Mouse (Mus musculus): ENCODE data around the gene Gm49711. TPM values are rescaled to one million over a fixed set of nuclear protein-coding genes. Genes with fewer than 3 reads are reported as not detected.

The Gm49711 gene
- total and polyA plus RNA-seq, 3 experiments: not detected

- H3K27ac ChIP-seq (ENCODE audit: insufficient read depth, low read depth): no peak overlapping the region
- TF ChIP-seq MEF2A (IDR thresholded peaks at IDR 0.05; ENCODE audit: borderline replicate concordance, low read depth, low read length) (no peak), RCOR1 (conservative IDR thresholded peaks at IDR 0.05; ENCODE audit: low read depth, low read length) (no peak), TBP (conservative IDR thresholded peaks at IDR 0.05; ENCODE audit: low read depth, low read length) (no peak), USF1 (IDR thresholded peaks at IDR 0.05; ENCODE audit: low read depth, low read length) (no peak), ZC3H11A (IDR thresholded peaks at IDR 0.05; ENCODE audit: low read depth, low read length) (no peak), ZNF384 (IDR thresholded peaks at IDR 0.05; ENCODE audit: low read depth, low read length) (no peak), ETS1 (conservative IDR thresholded peaks at IDR 0.05; ENCODE audit: low read depth, low read length) (no peak), MYC (IDR thresholded peaks at IDR 0.05; ENCODE audit: low read depth, low read length) (no peak), PAX5 (IDR thresholded peaks at IDR 0.05; ENCODE audit: low read length) (no peak), CHD1 (IDR thresholded peaks at IDR 0.05; ENCODE audit: low read depth, low read length) (no peak), POLR2A (IDR thresholded peaks at IDR 0.05; ENCODE audit: low read depth, low read length) (no peak)
- H3K4me2 ChIP-seq (ENCODE audit: insufficient read depth, low read depth, poor library complexity, severe bottlenecking): no peak overlapping the region
- H3K9me3 ChIP-seq (replicated peaks; ENCODE audit: low read length): peaks cover 7% of the 10 kb centered on the region
- dilution Hi-C loops (cut with MboI; ENCODE audit: extremely low pct_ligation_motif_present, extremely low pct_unique_long_range_greater_than_20kb, low sequenced_read_pairs) (no loop called here), in situ Hi-C loops (cut with MboI; ENCODE audit: low pct_ligation_motif_present, low pct_unique_long_range_greater_than_20kb, low sequenced_read_pairs) (no loop called here)
- peaks cover 7 to 22% of the 10 kb centered on the region in 2 experiments for H3K4me1 ChIP-seq (ENCODE audit: control insufficient read depth in 1 of 2, insufficient read depth in 2 of 2)
- no peaks in the 10 kb centered on the region for H3K27me3 ChIP-seq (replicated peaks)
- no peak overlapping the region for H3K4me3 ChIP-seq (replicated peaks in 1 of 3; ENCODE audit: low read depth in 2 of 3, low read length in 2 of 3, poor library complexity in 1 of 3)
- H3K79me2 ChIP-seq (replicated peaks; ENCODE audit: control insufficient read depth, extremely low read depth, insufficient read depth, poor library complexity, severe bottlenecking): no peaks in the 10 kb centered on the region
- no peaks in the 10 kb centered on the region for H3K36me3 ChIP-seq (replicated peaks in 1 of 2; ENCODE audit: control insufficient read depth in 1 of 2, insufficient read depth in 1 of 2, low read length in 1 of 2)
- no peak overlapping the region for H3K9ac ChIP-seq (ENCODE audit: insufficient read depth, low read depth)
- DNase-seq (ENCODE audit: extremely low read depth): no peak
These were observed 18.1 kb upstream of the Gm49711 start for GRCm38 (mm10) chr16:92039966-92040365.

GRCm38 (mm10) chr16:92051777-92052310, 6.3 kb upstream of the Gm49711 start:
- Histone ChIP-seq H3K27me3 (replicated peaks) (peaks cover 14% of the 10 kb centered on the region), H3K79me2 (replicated peaks; ENCODE audit: control insufficient read depth, extremely low read depth, insufficient read depth, poor library complexity, severe bottlenecking) (no peaks in the 10 kb centered on the region), H3K27ac (ENCODE audit: insufficient read depth, low read depth) (no peak overlapping the region), H3K4me1 (ENCODE audit: control insufficient read depth in 1 of 2, insufficient read depth in 2 of 2) (peaks cover 0 to 4% of the 10 kb centered on the region in 2 experiments; a peak in 1 of 4 replicates), H3K9me3 (replicated peaks; ENCODE audit: low read length) (peaks cover 16% of the 10 kb centered on the region), H3K4me2 (ENCODE audit: insufficient read depth, low read depth, poor library complexity, severe bottlenecking) (no peak overlapping the region), H3K4me3 (replicated peaks in 1 of 3; ENCODE audit: low read depth in 2 of 3, low read length in 2 of 3, poor library complexity in 1 of 3) (no peak overlapping the region), H3K9ac (ENCODE audit: insufficient read depth, low read depth) (no peak overlapping the region), H3K36me3 (replicated peaks in 1 of 2; ENCODE audit: control insufficient read depth in 1 of 2, insufficient read depth in 1 of 2, low read length in 1 of 2) (peaks cover 0 to 2% of the 10 kb centered on the region in 2 experiments)
- in situ Hi-C loops (cut with MboI; ENCODE audit: low pct_ligation_motif_present, low pct_unique_long_range_greater_than_20kb, low sequenced_read_pairs): no loop called here
- TF ChIP-seq RAD21 (IDR thresholded peaks at IDR 0.05; ENCODE audit: low read depth, low read length): no peak
- TF ChIP-seq KAT2A (IDR thresholded peaks at IDR 0.05; ENCODE audit: insufficient replicate concordance, low read length): no peak
- TF ChIP-seq EP300 (IDR thresholded peaks at IDR 0.05; ENCODE audit: low read length): no peak
- no peak for TF ChIP-seq TBP (conservative IDR thresholded peaks at IDR 0.05; ENCODE audit: low read depth, low read length)
- no peak for DNase-seq (ENCODE audit: extremely low read depth)
- dilution Hi-C loops (cut with MboI; ENCODE audit: extremely low pct_ligation_motif_present, extremely low pct_unique_long_range_greater_than_20kb, low sequenced_read_pairs): no loop called here

DNA sequence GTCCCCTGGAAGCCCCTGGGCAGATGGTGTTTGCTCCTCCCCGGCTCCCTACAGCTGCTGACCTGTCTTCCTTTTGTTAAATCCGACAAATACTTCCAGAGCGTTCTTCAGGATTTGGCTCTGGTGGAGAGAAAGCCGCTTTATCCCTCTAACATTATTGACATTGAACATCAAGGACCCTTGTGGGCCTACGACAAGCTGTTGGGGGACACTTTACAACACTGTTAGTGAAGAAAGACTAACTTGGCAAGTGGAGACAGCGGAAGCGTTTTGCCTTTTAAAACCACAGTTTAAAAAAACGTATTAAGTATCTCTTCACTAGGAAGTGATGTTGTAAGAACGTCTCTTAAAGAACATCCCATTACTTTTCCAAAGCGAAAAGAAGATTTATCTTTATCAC, 5.5 kb upstream of the Gm49711 start:
- no peak for TF ChIP-seq USF1 (IDR thresholded peaks at IDR 0.05; ENCODE audit: low read depth, low read length)
- H3K4me2 ChIP-seq (ENCODE audit: insufficient read depth, low read depth, poor library complexity, severe bottlenecking): no peak overlapping the region
- dilution Hi-C loops (cut with MboI; ENCODE audit: extremely low pct_ligation_motif_present, extremely low pct_unique_long_range_greater_than_20kb, low sequenced_read_pairs): no loop called here
- H3K4me3 ChIP-seq (replicated peaks in 1 of 3; ENCODE audit: low read depth in 2 of 3, low read length in 2 of 3, poor library complexity in 1 of 3): no peak overlapping the region
- peaks cover 16% of the 10 kb centered on the region for H3K9me3 ChIP-seq (replicated peaks; ENCODE audit: low read length)
- H3K79me2 ChIP-seq (replicated peaks; ENCODE audit: control insufficient read depth, extremely low read depth, insufficient read depth, poor library complexity, severe bottlenecking): no peaks in the 10 kb centered on the region
- in situ Hi-C loops (cut with MboI; ENCODE audit: low pct_ligation_motif_present, low pct_unique_long_range_greater_than_20kb, low sequenced_read_pairs): no loop called here
- peaks cover 0 to 2% of the 10 kb centered on the region in 2 experiments for H3K36me3 ChIP-seq (replicated peaks in 1 of 2; ENCODE audit: control insufficient read depth in 1 of 2, insufficient read depth in 1 of 2, low read length in 1 of 2)
- H3K27me3 ChIP-seq (replicated peaks): peaks cover 14% of the 10 kb centered on the region
- peaks cover 4% of the 10 kb centered on the region in 2 experiments; a peak in 3 of 4 replicates for H3K4me1 ChIP-seq (ENCODE audit: control insufficient read depth in 1 of 2, insufficient read depth in 2 of 2)
- no peak overlapping the region for H3K27ac ChIP-seq (ENCODE audit: insufficient read depth, low read depth)
- no peak for DNase-seq (ENCODE audit: extremely low read depth)
- no peak overlapping the region for H3K9ac ChIP-seq (ENCODE audit: insufficient read depth, low read depth)
